Mouse (Mus musculus) MEL (cell line): Measurements from ENCODE around the gene Nhlrc4. TPM values are rescaled to one million over a fixed set of nuclear protein-coding genes. Genes with fewer than 3 reads are reported as not detected.

Source experiments
- DNase-seq: peaks from one replicate; pipeline ENCODE4 v3.0.0; 2011; ENCODE audit warnings: low read depth, low spot score
- H3K27ac ChIP-seq: 2 replicates; pipeline ENCODE4 v1.5.1; 2012; ENCODE audit warnings: low read depth, mild to moderate bottlenecking, control low read depth, low read length, moderate library complexity; ENCODE audit not compliant: control insufficient read depth
- H3K27me3 ChIP-seq, 2 experiments: fragments of 150-350 bp in 1 of 2; sonication (generic) in 1 of 2; 2 replicates each; pipeline ENCODE4 v1.6.1; 2012; ENCODE audit warnings: low read length in 2 of 2, mild to moderate bottlenecking in 2 of 2, improper control_type of control experiment in 1 of 2, moderate library complexity in 1 of 2; ENCODE audit not compliant: insufficient read depth in 2 of 2, control insufficient read depth in 1 of 2
- H3K36me3 ChIP-seq, 2 experiments: 2 replicates each; pipeline ENCODE4 v1.6.1; 2012 to 2014; ENCODE audit warnings: low read length in 2 of 2, improper control_type of control experiment in 1 of 2, inconsistent platforms in 1 of 2, mild to moderate bottlenecking in 1 of 2; ENCODE audit not compliant: insufficient read depth in 2 of 2, control insufficient read depth in 1 of 2
- H3K4me1 ChIP-seq, 2 experiments: fragments of 150-350 bp in 1 of 2; sonication (generic) in 1 of 2; 2 replicates each; pipeline ENCODE4 v1.6.1; 2012; ENCODE audit warnings: low read length in 2 of 2, improper control_type of control experiment in 1 of 2, mild to moderate bottlenecking in 1 of 2; ENCODE audit not compliant: insufficient read depth in 2 of 2, control insufficient read depth in 1 of 2
- H3K4me3 ChIP-seq, 2 experiments: fragments of 150-350 bp in 1 of 2; sonication (generic) in 1 of 2; 2 replicates each; pipeline ENCODE4 v1.5.1; 2012; ENCODE audit warnings: low read depth in 2 of 2, low read length in 2 of 2, mild to moderate bottlenecking in 2 of 2, moderate library complexity in 2 of 2, control low read depth in 1 of 2, improper control_type of control experiment in 1 of 2; ENCODE audit not compliant: control insufficient read depth in 1 of 2, insufficient read depth in 1 of 2
- H3K79me2 ChIP-seq: 2 replicates; pipeline ENCODE4 v1.6.1; 2012; ENCODE audit warnings: mild to moderate bottlenecking, low read length, moderate library complexity; ENCODE audit not compliant: control insufficient read depth, poor library complexity, insufficient read depth
- H3K9ac ChIP-seq: 2 replicates; pipeline ENCODE4 v1.6.1; 2012; ENCODE audit warnings: low read depth, mild to moderate bottlenecking, control low read depth, low read length, moderate library complexity; ENCODE audit not compliant: control insufficient read depth, poor library complexity, severe bottlenecking
- H3K9me3 ChIP-seq: fragments of 150-350 bp; sonication (generic); replicated peaks from 2 replicates; pipeline ENCODE4 v1.6.1; 2012; ENCODE audit warnings: mild to moderate bottlenecking, low read length, improper control_type of control experiment, moderate library complexity; ENCODE audit not compliant: insufficient read depth
- BHLHE40 ChIP-seq: IDR thresholded peaks from 2 replicates; pipeline ENCODE4 v1.6.1; 2012; ENCODE audit warnings: low read depth, mild to moderate bottlenecking, inconsistent platforms, low read length, improper control_type of control experiment, borderline replicate concordance
- CTCF ChIP-seq, 3 experiments: IDR thresholded peaks in 2 of 3; conservative IDR thresholded peaks in 1 of 3; 2 replicates each; pipeline ENCODE4 v1.5.1; 2011 to 2012; ENCODE audit warnings: low read length in 3 of 3, low read depth in 2 of 3, mild to moderate bottlenecking in 2 of 3, improper control_type of control experiment in 1 of 3, inconsistent platforms in 1 of 3, mixed read lengths in 1 of 3, moderate library complexity in 1 of 3; ENCODE audit not compliant: control insufficient read depth in 1 of 3, insufficient read depth in 1 of 3, poor library complexity in 1 of 3, severe bottlenecking in 1 of 3
- ETS1 ChIP-seq: IDR thresholded peaks from 2 replicates; pipeline ENCODE4 v1.6.1; 2012; ENCODE audit warnings: low read depth, mild to moderate bottlenecking, inconsistent platforms, low read length, improper control_type of control experiment, moderate library complexity
- GABPA ChIP-seq: IDR thresholded peaks from 2 replicates; pipeline ENCODE4 v1.6.1; 2012; ENCODE audit warnings: low read depth, mild to moderate bottlenecking, inconsistent platforms, low read length, improper control_type of control experiment, moderate library complexity
- GATA1 ChIP-seq: IDR thresholded peaks from 2 replicates; pipeline ENCODE4 v1.6.1; 2011; ENCODE audit warnings: low read depth, low read length, improper control_type of control experiment
- MAZ ChIP-seq: IDR thresholded peaks from 2 replicates; pipeline ENCODE4 v1.6.1; 2012; ENCODE audit warnings: low read depth, mild to moderate bottlenecking, inconsistent platforms, low read length, improper control_type of control experiment
- NRF1 ChIP-seq: IDR thresholded peaks from 2 replicates; pipeline ENCODE4 v1.6.1; 2014; ENCODE audit warnings: low read depth, mild to moderate bottlenecking, inconsistent platforms, low read length, improper control_type of control experiment, moderate library complexity; ENCODE audit not compliant: poor library complexity, insufficient read depth, severe bottlenecking
- POLR2AphosphoS2 ChIP-seq: IDR thresholded peaks from 2 replicates; pipeline ENCODE4 v1.6.1; 2011; ENCODE audit warnings: low read length, improper control_type of control experiment
- POLR2AphosphoS5 ChIP-seq: IDR thresholded peaks from 2 replicates; pipeline ENCODE4 v1.6.1; 2012; ENCODE audit warnings: low read depth, borderline replicate concordance, mild to moderate bottlenecking, inconsistent platforms, low read length, moderate library complexity, mixed read lengths
- RCOR1 ChIP-seq: IDR thresholded peaks from 2 replicates; pipeline ENCODE4 v1.6.1; 2012; ENCODE audit warnings: low read depth, mild to moderate bottlenecking, inconsistent platforms, low read length, improper control_type of control experiment
- SMC3 ChIP-seq: IDR thresholded peaks from 2 replicates; pipeline ENCODE4 v1.6.1; 2011; ENCODE audit warnings: low read depth, low read length, improper control_type of control experiment
- TAL1 ChIP-seq: IDR thresholded peaks from 2 replicates; pipeline ENCODE4 v1.6.1; 2012; ENCODE audit warnings: mild to moderate bottlenecking, inconsistent platforms, low read length, moderate library complexity, mixed read lengths
- TBP ChIP-seq: IDR thresholded peaks from 2 replicates; pipeline ENCODE4 v1.8.0; 2011; ENCODE audit warnings: low read depth, low read length, improper control_type of control experiment
- TCF12 ChIP-seq: IDR thresholded peaks from 2 replicates; pipeline ENCODE4 v1.6.1; 2014; ENCODE audit warnings: low read depth, mild to moderate bottlenecking, inconsistent platforms, low read length, improper control_type of control experiment, moderate library complexity
- USF1 ChIP-seq: IDR thresholded peaks from 2 replicates; pipeline ENCODE4 v1.6.1; 2014; ENCODE audit warnings: low read depth, mild to moderate bottlenecking, inconsistent platforms, low read length, improper control_type of control experiment, moderate library complexity
- USF2 ChIP-seq, 2 experiments: IDR thresholded peaks; 2 replicates each; pipeline ENCODE4 v1.6.1; 2011 to 2012; ENCODE audit warnings: improper control_type of control experiment in 2 of 2, low read length in 2 of 2, borderline replicate concordance in 1 of 2, inconsistent platforms in 1 of 2, low read depth in 1 of 2, mild to moderate bottlenecking in 1 of 2; ENCODE audit not compliant: insufficient read depth in 1 of 2
- ZC3H11A ChIP-seq: IDR thresholded peaks from 2 replicates; pipeline ENCODE4 v1.6.1; 2012; ENCODE audit warnings: low read depth, mild to moderate bottlenecking, inconsistent platforms, low read length, improper control_type of control experiment
- ZNF384 ChIP-seq: IDR thresholded peaks from 2 replicates; pipeline ENCODE4 v1.6.1; 2012; ENCODE audit warnings: low read depth, mild to moderate bottlenecking, inconsistent platforms, low read length, improper control_type of control experiment
- polyA plus RNA-seq, 2 experiments: library from polyadenylated mRNA; stranded (reverse) in 1 of 2; unstranded in 1 of 2; fragments of >175 nt in 1 of 2; fragments of >200 nt in 1 of 2; gene quantifications; 2 replicates each; pipeline versions ENCODE4 v1.2.1 to v1.2.4; 2012; ENCODE audit warnings: low replicate concordance in 2 of 2, low read depth in 1 of 2; ENCODE audit not compliant: insufficient read length in 2 of 2, insufficient read depth in 1 of 2, missing spikeins in 1 of 2
- total RNA-seq: library from RNA; depleted of rRNA; stranded (reverse); fragments of 300-350 nt; gene quantifications from 2 replicates; pipeline ENCODE4 v1.2.3, GENCODE M21; 2012

Gene Nhlrc4
- total and polyA plus RNA-seq, 3 experiments, result 0.19 to 0.23 TPM; not detected in 1

GRCm38 (mm10) chr17:25979829-25980738, 35.3 kb upstream of the Nhlrc4 start:
- Histone ChIP-seq H3K27me3 (no peaks in the 10 kb centered on the region), H3K79me2 (peaks cover 30% of the 10 kb centered on the region), H3K27ac (no peak overlapping the region), H3K36me3 (peaks cover 0 to 13% of the 10 kb centered on the region in 2 experiments; a peak in 2 of 4 replicates), H3K4me1 (peaks cover 6 to 16% of the 10 kb centered on the region in 2 experiments; a peak in 3 of 4 replicates), H3K9me3 (no peaks in the 10 kb centered on the region), H3K4me3 (no peak overlapping the region), H3K9ac (no peak overlapping the region)
- TF ChIP-seq MAZ (no peak), TAL1 (no peak), GABPA (no peak), NRF1 (no peak), SMC3 (no peak), GATA1 (no peak), POLR2AphosphoS2 (no peak), TCF12 (no peak), POLR2AphosphoS5 (no peak), TBP (no peak)
- DNase-seq, result no peak

DNA sequence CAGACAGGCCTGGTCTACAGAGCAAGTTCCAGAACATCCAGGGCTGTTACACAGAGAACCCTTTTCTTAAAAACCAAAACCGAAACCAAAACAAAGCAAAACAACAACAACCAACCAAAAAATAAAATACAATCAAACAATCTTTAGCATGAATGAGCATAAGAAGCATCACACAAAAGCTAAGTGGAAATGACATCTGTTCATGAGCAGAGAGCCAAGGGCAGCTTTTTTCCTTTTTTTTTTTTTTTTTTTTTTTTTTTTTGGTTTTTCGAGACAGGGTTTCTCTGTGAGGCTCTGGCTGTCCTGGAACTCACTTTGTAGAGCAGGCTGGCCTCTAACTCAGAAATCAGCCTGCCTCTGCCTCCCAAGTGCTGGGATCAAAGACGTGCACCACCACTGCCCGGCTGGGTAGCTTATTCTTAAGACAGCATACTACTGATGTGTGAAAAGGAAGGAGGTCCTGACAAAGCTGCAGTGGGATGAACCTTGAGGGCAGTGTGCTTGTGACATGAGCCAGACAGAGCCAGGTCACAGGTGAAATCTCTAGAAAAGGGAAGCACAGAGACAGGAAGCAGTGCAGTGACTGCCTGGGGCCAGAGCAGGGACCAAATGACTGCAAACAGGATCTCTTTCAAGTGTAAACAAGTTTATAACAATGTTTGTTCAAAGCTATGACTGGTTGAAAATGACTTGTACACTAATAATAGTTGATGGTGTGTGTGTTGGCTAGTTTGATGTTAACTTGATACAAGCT, 26.4 kb upstream of the Nhlrc4 start:
- Histone ChIP-seq H3K9me3 (no peaks in the 10 kb centered on the region), H3K79me2 (no peaks in the 10 kb centered on the region; the same call in 1 of the 2 replicates), H3K4me3 (no peak overlapping the region), H3K36me3 (no peaks in the 10 kb centered on the region; a peak in 1 of 4 replicates), H3K4me1 (peaks cover 2 to 6% of the 10 kb centered on the region in 2 experiments; a peak in 1 of 4 replicates), H3K27ac (no peak overlapping the region), H3K27me3 (no peaks in the 10 kb centered on the region), H3K9ac (no peak overlapping the region; the same call in 1 of the 2 replicates)
- DNase-seq, result no peak
- TF ChIP-seq CTCF (IDR thresholded peaks at IDR 0.05 in 2 of 3, conservative IDR thresholded peaks at IDR 0.05 in 1 of 3; ENCODE audit: control insufficient read depth in 1 of 3, insufficient read depth in 1 of 3, low read depth in 2 of 3, low read length in 3 of 3, poor library complexity in 1 of 3, severe bottlenecking in 1 of 3) (no peak), USF2 (IDR thresholded peaks at IDR 0.05; ENCODE audit: borderline replicate concordance in 1 of 2, insufficient read depth in 1 of 2, low read depth in 1 of 2, low read length in 2 of 2) (no peak), RCOR1 (no peak), ZNF384 (peak; percentile 70), BHLHE40 (no peak), USF1 (no peak), ETS1 (no peak), POLR2AphosphoS2 (no peak), ZC3H11A (no peak)
